Mouse (Mus musculus) erythroblast, embryonic 14.5 days (primary cell): ENCODE results near the gene Nr2f6.

ENCODE experiments used
- GATA1 ChIP-seq: IDR thresholded peaks from 2 replicates; pipeline ENCODE4 v1.6.1; 2012; ENCODE audit warnings: low read length, inconsistent platforms, mixed read lengths
- TAL1 ChIP-seq: IDR thresholded peaks from 3 replicates; pipeline ENCODE4 v1.6.1; 2012; ENCODE audit warnings: low read length, inconsistent platforms, mixed read lengths

DNA sequence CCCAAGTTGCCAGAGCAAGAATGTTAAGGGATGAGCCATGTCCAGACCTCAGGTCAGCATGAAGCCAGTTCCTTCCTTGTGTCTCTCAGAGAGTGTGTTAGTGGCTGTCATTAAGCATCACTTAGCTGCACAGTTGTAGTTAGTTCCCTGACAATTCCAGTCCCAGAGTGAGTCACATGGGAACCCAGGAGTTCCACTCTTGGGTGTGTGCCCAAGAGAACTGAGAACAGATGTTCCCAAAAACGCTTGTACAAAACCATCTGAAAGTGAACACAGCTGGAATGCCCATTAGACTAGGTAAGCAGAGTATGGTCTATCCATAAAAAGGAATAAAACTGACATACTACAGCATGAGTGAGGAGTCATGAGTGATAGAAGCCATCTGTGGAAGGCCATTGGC, 35.2 kb downstream of the Nr2f6 start:
- TF ChIP-seq GATA1 = no peak
- no peak for TF ChIP-seq TAL1
